Mouse (Mus musculus) adrenal gland, postnatal 36 days (tissue): ENCODE data around the gene Dpf1. TPM values are rescaled to one million over a fixed set of nuclear protein-coding genes. Genes with fewer than 3 reads are reported as not detected.

Experiments used
- DNase-seq, 2 experiments: peaks; one replicate each; pipeline ENCODE4 v3.0.0; 2021; ENCODE audit warnings: mixed read lengths in 1 of 2
- long read RNA-seq, 2 experiments: library from polyadenylated mRNA; stranded (forward); transcript quantifications; one replicate each; pipeline ENCODE4 v2.0.0; 2021; ENCODE audit warnings: borderline sequencing depth in 2 of 2
- total RNA-seq, 2 experiments: library from RNA; stranded (reverse); gene quantifications; 2 replicates each; pipeline ENCODE4 v1.2.3; 2021

Gene Dpf1
- 1 to 10 TPM; 2.7 to 3.0 TPM for total RNA-seq
- long read RNA-seq, experiment 1, partial matches to known transcripts = 3 of 4 reads
- long read RNA-seq, experiment 1, other reads (novel, unspliced or antisense) = 1 of 4 reads
- long read RNA-seq, experiment 2, partial matches to known transcripts = 0 of 2 reads
- long read RNA-seq, experiment 2, other reads (novel, unspliced or antisense) = 2 of 2 reads

GRCm38 (mm10) chr7:29303738-29304462, at the start of gene Dpf1:
Gene Dpf1 (plus strand): TSS chr7:29303951.
- peak; percentile 86 to 88 for DNase-seq

- no peak for DNase-seq
Observed at GRCm38 (mm10) chr7:29255875-29256274, 47.9 kb upstream of the Dpf1 start.

GRCm38 (mm10) chr7:29257368-29257767, 46.4 kb upstream of the Dpf1 start:
- DNase-seq = peak in 1 of 2 experiments; percentile 22

- no peak for DNase-seq
Observed at GRCm38 (mm10) chr7:29259781-29260730, 43.7 kb upstream of the Dpf1 start.

- DNase-seq = no peak
Observed at GRCm38 (mm10) chr7:29262151-29262550, 41.6 kb upstream of the Dpf1 start.

- DNase-seq = no peak
Observed at GRCm38 (mm10) chr7:29263831-29264230, 39.9 kb upstream of the Dpf1 start.

- DNase-seq = no peak
Observed at GRCm38 (mm10) chr7:29265636-29266035, 38.1 kb upstream of the Dpf1 start.

- no peak for DNase-seq
Observed at GRCm38 (mm10) chr7:29266931-29267330, 36.8 kb upstream of the Dpf1 start.

GRCm38 (mm10) chr7:29270445-29270844, 33.3 kb upstream of the Dpf1 start:
- no peak for DNase-seq

GRCm38 (mm10) chr7:29271687-29272465, 31.9 kb upstream of the Dpf1 start:
- no peak for DNase-seq

GRCm38 (mm10) chr7:29276715-29277114, 27.0 kb upstream of the Dpf1 start:
- peak in 1 of 2 experiments; percentile 20 for DNase-seq

- no peak for DNase-seq
Observed at GRCm38 (mm10) chr7:29277510-29277909, 26.2 kb upstream of the Dpf1 start.

GRCm38 (mm10) chr7:29279261-29279660, 24.5 kb upstream of the Dpf1 start:
- no peak for DNase-seq

- DNase-seq = peak in 1 of 2 experiments; percentile 33
Observed at GRCm38 (mm10) chr7:29279924-29280323, 23.8 kb upstream of the Dpf1 start.

- no peak for DNase-seq
Observed at GRCm38 (mm10) chr7:29280801-29281200, 22.9 kb upstream of the Dpf1 start.

GRCm38 (mm10) chr7:29281201-29282073, 22.3 kb upstream of the Dpf1 start, which contains the start of gene Spint2:
Gene Spint2 (minus strand): TSS chr7:29281912.
- peak; percentile 42 to 85 for DNase-seq

- peak in 1 of 2 experiments; percentile 75 for DNase-seq
Observed at GRCm38 (mm10) chr7:29282074-29282554, 21.6 kb upstream of the Dpf1 start.

- no peak for DNase-seq
Observed at GRCm38 (mm10) chr7:29283876-29284275, 19.9 kb upstream of the Dpf1 start.

GRCm38 (mm10) chr7:29284523-29284922, 19.2 kb upstream of the Dpf1 start:
- no peak for DNase-seq

GRCm38 (mm10) chr7:29287481-29287880, 16.3 kb upstream of the Dpf1 start:
- DNase-seq = no peak

GRCm38 (mm10) chr7:29288079-29288478, 15.7 kb upstream of the Dpf1 start:
- DNase-seq = no peak
